Mouse (Mus musculus) limb, embryonic 12.5 days (tissue): ENCODE results near the gene Trim37. TPM values are rescaled to one million over a fixed set of nuclear protein-coding genes. Genes with fewer than 3 reads are reported as not detected.
"Not testable (repeated sequence)": the region's sequence is repeated elsewhere in the genome, so short reads cannot be mapped to it uniquely, and the experiment has no call there.

Experiments used
- ATAC-seq: fragments of 200-750 bp; cut with Nextera tagmentation; 2 replicates; pipeline ENCODE4 v1.8.0; 2017; ENCODE audit warnings: low read depth, moderate TSS enrichment; ENCODE audit not compliant: insufficient number of reproducible peaks, insufficient read depth, low FRiP score, low TSS enrichment
- H3K27ac ChIP-seq: fragments of 300-500 bp; sonication (generic); 2 replicates; pipeline ENCODE4 v1.5.1; 2016; ENCODE audit warnings: mild to moderate bottlenecking, moderate library complexity
- H3K27me3 ChIP-seq: fragments of 300-500 bp; sonication (generic); 2 replicates; pipeline ENCODE4 v1.6.1; 2016; ENCODE audit warnings: mild to moderate bottlenecking, moderate library complexity
- H3K36me3 ChIP-seq: fragments of 300-500 bp; sonication (generic); 2 replicates; pipeline ENCODE4 v1.6.1; 2016; ENCODE audit warnings: mild to moderate bottlenecking, moderate library complexity
- H3K4me1 ChIP-seq: fragments of 300-500 bp; sonication (generic); replicated peaks from 2 replicates; pipeline ENCODE4 v1.6.1; 2016
- H3K4me2 ChIP-seq: fragments of 300-500 bp; sonication (generic); 2 replicates; pipeline ENCODE4 v1.6.1; 2016; ENCODE audit warnings: mild to moderate bottlenecking, moderate library complexity
- H3K4me3 ChIP-seq: fragments of 300-500 bp; sonication (generic); replicated peaks from 2 replicates; pipeline ENCODE4 v1.5.1; 2016; ENCODE audit warnings: mild to moderate bottlenecking
- H3K9ac ChIP-seq: fragments of 300-500 bp; sonication (generic); replicated peaks from 2 replicates; pipeline ENCODE4 v1.6.1; 2016; ENCODE audit warnings: mild to moderate bottlenecking, moderate library complexity
- H3K9me3 ChIP-seq: fragments of 300-500 bp; sonication (generic); 2 replicates; pipeline ENCODE4 v1.6.1; 2016; ENCODE audit warnings: mild to moderate bottlenecking, moderate library complexity
- WGBS: fragments of 180-500 bp; shearing (Covaris S2); methylation state at CpG from one replicate; pipeline ENCODE4 v1.1.7; 2016; 5-methylcytosine and 5-hydroxymethylcytosine counted together
- polyA plus RNA-seq: library from polyadenylated mRNA; unstranded; fragments of >200 nt; fragmentation: Nextera tagmentation; extraction: Ambion mirVana; gene quantifications from 2 replicates; pipeline ENCODE4 v1.2.1, GENCODE M21; 2016

Gene Trim37
- polyA plus RNA-seq, 1 experiment from 2014 or later, result 35.1 TPM

DNA sequence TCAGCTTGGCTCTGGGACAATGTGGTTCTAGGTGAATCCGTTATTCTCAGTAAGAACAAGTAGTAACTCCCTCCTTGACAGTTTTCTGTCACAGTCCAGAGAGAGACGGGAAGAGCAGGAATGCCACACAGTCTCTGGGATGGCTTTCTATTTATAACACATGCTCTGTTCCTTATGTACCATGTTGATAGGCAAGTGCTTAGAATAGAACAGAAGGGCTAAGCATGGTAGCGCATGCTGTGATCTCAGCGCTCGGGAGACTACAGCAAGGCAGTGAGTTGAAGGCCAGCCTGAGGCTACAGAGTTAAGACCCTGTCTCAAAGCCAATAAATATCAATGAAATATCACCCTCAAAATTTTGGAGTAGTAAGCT, 120.6 kb downstream of the Trim37 start:
- no peaks in the 10 kb centered on the region for H3K36me3 ChIP-seq
- no peak overlapping the region for H3K27ac ChIP-seq
- H3K9me3 ChIP-seq, result no peaks in the 10 kb centered on the region
- H3K4me1 ChIP-seq, result peaks cover 14% of the 10 kb centered on the region
- H3K4me3 ChIP-seq, result no peak overlapping the region
- 79% methylated on average over 5 of the region's 5 CpGs for WGBS
- no peak for ATAC-seq
- no peak overlapping the region for H3K4me2 ChIP-seq
- peaks cover 38% of the 10 kb centered on the region for H3K27me3 ChIP-seq
- H3K9ac ChIP-seq, result no peak overlapping the region

DNA sequence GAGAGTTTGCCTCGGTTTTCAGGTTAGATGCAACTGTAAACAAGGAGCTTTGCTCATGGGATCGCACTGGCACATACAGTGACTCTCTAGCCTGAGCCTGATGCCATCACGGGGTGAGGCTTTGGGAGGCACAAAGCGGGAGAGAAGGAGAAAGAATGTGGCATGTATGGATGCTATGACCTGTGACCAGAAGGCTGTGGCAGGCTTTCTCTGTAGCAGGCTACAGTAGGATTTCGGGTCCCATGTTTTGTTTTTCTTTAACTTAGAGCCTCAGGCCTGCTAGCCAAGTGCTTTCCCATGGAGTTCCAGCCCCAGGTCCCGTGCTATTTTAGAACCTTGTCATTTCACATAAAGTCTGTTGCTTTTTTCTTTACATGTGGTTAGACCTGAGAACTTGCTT, 123.3 kb downstream of the Trim37 start:
- no peaks in the 10 kb centered on the region for H3K36me3 ChIP-seq
- 83% methylated on average over 6 of the region's 6 CpGs for WGBS
- H3K27ac ChIP-seq, result no peak overlapping the region
- ATAC-seq, result no peak
- H3K4me3 ChIP-seq, result no peak overlapping the region
- no peak overlapping the region for H3K9ac ChIP-seq
- peaks cover 14% of the 10 kb centered on the region for H3K4me1 ChIP-seq
- H3K4me2 ChIP-seq, result no peak overlapping the region
- H3K9me3 ChIP-seq, result no peaks in the 10 kb centered on the region
- peaks cover 30% of the 10 kb centered on the region for H3K27me3 ChIP-seq

DNA sequence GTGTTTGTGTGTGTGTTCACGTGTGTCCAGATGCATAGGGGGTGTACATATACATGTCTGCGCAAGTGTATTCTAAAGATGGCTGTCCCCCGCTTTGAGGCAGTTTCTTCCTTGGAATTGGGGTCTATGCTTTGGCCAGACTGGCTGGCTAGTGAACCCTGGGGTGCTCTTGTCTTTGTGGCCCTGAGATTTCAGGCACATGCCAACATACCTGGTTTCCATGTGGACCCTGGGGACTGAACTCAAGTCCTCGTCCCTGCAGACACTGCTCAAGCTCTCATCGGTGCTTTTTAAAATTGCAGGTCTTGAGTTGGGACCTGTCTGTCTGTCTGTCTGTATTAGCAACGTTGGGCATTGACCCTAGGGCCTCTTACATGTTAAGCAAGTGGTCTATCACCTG, 126.4 kb downstream of the Trim37 start:
- no peak overlapping the region for H3K9ac ChIP-seq
- no peak for ATAC-seq
- H3K36me3 ChIP-seq, result no peaks in the 10 kb centered on the region
- no peak overlapping the region for H3K27ac ChIP-seq
- 87% methylated on average over 6 of the region's 6 CpGs for WGBS
- H3K9me3 ChIP-seq, result no peaks in the 10 kb centered on the region
- no peak overlapping the region for H3K4me2 ChIP-seq
- no peaks in the 10 kb centered on the region for H3K4me1 ChIP-seq
- H3K27me3 ChIP-seq, result peaks cover 17% of the 10 kb centered on the region
- no peak overlapping the region for H3K4me3 ChIP-seq

DNA sequence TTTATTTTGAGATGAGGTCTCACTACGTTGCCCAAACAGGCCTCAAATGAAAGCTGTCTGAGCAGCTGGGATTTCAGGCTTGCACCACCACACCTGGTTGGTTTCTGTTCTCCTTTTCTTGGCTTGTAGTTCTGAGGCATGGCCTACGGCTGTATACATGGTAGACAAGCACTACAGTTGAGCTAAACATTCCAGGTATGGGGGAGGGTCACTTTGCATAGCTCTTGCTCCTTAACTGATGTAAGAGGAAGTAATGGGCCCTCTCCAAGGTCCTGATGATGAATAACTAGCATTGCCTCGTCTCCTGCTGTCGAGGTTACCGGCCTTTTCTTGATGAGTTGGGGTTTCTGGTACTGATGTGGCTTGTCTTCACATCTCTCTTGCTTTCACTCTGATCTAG, 127.3 kb downstream of the Trim37 start:
- WGBS, result 60% methylated on average over 5 of the region's 5 CpGs
- Histone ChIP-seq H3K36me3 (no peaks in the 10 kb centered on the region), H3K4me1 (no peaks in the 10 kb centered on the region), H3K9ac (no peak overlapping the region), H3K9me3 (no peaks in the 10 kb centered on the region), H3K4me2 (no peak overlapping the region), H3K27ac (no peak overlapping the region), H3K27me3 (peaks cover 13% of the 10 kb centered on the region), H3K4me3 (no peak overlapping the region)
- ATAC-seq, result no peak

DNA sequence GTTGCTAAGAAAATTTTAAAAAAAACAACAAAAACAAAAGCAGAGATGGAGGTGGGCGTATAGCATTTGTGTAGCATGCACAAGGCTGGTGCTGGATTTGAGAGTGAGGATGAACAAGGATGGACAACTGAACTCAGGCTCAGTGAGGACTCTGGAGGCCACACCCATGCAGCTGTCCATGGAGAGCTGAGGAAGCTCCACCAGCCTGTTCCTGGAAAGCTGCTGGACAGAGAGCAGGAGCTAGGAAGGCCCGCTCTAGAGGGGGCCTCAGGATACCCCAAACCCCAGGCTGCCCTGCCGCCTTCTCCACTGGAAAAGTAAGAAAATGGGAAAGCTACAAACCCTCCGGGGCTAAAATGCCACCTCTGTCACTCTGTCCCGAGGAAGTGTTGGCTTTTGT, 130.4 kb downstream of the Trim37 start:
- no peak overlapping the region for H3K4me3 ChIP-seq
- no peak overlapping the region for H3K27ac ChIP-seq
- peaks cover under 1% of the 10 kb centered on the region; the same call in 1 of the 2 replicates for H3K27me3 ChIP-seq
- H3K9me3 ChIP-seq, result no peaks in the 10 kb centered on the region
- no peak for ATAC-seq
- no peaks in the 10 kb centered on the region for H3K4me1 ChIP-seq
- 91% methylated on average over 5 of the region's 5 CpGs for whole genome bisulfite sequencing
- H3K4me2 ChIP-seq, result no peak overlapping the region
- no peaks in the 10 kb centered on the region for H3K36me3 ChIP-seq
- H3K9ac ChIP-seq, result no peak overlapping the region

DNA sequence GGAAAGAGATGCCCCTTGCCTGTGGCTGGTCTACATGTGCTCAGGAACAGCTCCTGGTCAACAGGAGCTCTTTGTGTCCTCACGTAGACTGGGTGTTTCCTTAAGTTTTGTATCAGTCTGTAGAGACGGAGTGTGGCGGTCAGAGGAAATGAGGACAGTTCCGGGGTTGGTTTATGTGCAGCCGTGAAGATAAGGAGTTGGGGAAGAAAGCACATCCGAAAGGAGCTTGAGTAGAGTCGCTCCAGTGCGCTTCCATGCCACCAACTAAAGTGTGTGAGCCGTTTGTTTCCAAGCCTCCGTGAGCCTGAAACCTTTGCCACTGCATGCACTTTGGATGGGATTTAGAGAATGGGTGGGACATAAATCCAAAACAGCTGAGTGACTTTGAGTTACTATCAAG, 132.9 kb downstream of the Trim37 start:
- no peaks in the 10 kb centered on the region for H3K36me3 ChIP-seq
- peaks cover 7% of the 10 kb centered on the region; the same call in 1 of the 2 replicates for H3K27me3 ChIP-seq
- no peak for ATAC-seq
- H3K4me3 ChIP-seq, result no peak overlapping the region
- H3K9me3 ChIP-seq, result no peaks in the 10 kb centered on the region
- H3K9ac ChIP-seq, result no peak overlapping the region
- no peak overlapping the region for H3K27ac ChIP-seq
- H3K4me1 ChIP-seq, result peaks cover 13% of the 10 kb centered on the region; the same call in 1 of the 2 replicates
- no peak overlapping the region for H3K4me2 ChIP-seq
- 85% methylated on average over 10 of the region's 10 CpGs for WGBS

DNA sequence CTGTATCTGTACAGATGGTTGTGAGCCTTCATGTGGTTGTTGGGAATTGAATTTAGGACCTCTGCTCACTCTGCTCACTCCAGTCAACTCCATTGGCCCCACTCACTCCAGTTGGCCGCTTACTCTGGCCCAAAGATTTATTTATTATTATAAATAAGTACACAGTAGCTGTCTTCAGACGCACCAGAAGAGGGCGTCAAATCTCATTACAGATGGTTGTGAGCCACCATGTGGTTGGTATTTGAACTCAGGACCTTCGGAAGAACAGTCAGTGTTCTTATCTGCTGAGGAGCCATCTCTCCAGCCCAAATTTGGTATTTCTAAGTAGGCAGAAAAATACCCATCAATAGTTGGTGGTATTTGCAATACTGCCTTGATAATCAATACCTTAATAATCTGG, 134.8 kb downstream of the Trim37 start:
- 68% methylated on average over 4 of the region's 4 CpGs for WGBS
- H3K27me3 ChIP-seq, ATAC-seq, H3K27ac ChIP-seq, H3K4me2 ChIP-seq, H3K36me3 ChIP-seq, H3K4me3 ChIP-seq, H3K9me3 ChIP-seq, H3K9ac ChIP-seq: not testable (repeated sequence)
- H3K4me1 ChIP-seq, result peaks cover 14% of the 10 kb centered on the region; the same call in 1 of the 2 replicates

DNA sequence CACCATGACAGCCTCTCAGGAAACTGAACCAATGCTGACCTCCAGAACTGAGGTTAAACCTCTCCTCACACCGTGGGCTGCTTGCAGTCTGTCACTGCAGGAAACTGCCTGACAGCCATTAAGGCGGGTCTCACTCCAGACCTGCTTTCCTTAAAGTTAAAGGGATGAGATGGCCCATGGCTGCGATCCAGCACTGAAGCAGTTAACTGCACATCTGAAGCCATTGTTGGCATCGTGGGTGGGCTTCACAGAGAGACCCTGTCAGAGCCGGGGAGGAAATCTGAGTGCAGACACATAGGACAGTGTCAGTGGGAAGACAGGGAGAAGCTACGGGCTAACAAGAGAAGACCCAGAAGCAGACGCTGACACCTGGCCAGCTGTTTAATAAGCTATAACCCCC, 137.1 kb downstream of the Trim37 start:
- Histone ChIP-seq H3K27me3 (peaks cover 7% of the 10 kb centered on the region; the same call in 1 of the 2 replicates), H3K4me2 (no peak overlapping the region), H3K27ac (no peak overlapping the region), H3K36me3 (no peaks in the 10 kb centered on the region), H3K9me3 (no peaks in the 10 kb centered on the region), H3K9ac (no peak overlapping the region), H3K4me3 (no peak overlapping the region), H3K4me1 (peaks cover 14% of the 10 kb centered on the region; the same call in 1 of the 2 replicates)
- ATAC-seq, result no peak
- 14% methylated on average over 7 of the region's 7 CpGs for WGBS

DNA sequence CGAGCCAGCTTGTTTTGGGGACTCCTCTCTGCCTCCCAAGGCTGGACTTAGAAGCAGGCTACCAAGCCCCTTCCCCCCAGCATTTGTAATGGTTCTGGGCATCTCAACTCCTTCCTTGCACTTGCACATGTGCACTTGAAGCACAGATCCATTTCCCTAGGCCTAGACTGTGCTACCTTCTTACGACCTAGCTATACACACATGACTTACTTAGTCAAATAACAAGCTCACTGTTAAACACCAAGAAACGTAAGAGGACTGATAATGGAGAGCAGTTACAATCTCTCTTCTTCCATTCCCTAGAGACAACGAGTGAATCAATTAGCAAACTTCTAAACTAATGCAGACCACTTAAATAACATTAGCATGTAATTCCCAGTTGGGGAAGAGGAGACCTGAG, 139.4 kb downstream of the Trim37 start:
- H3K27ac ChIP-seq, result no peak overlapping the region
- no peaks in the 10 kb centered on the region for H3K36me3 ChIP-seq
- H3K4me2 ChIP-seq, result no peak overlapping the region
- H3K27me3 ChIP-seq, result peaks cover 7% of the 10 kb centered on the region; the same call in 1 of the 2 replicates
- H3K4me1 ChIP-seq, result peaks cover 16% of the 10 kb centered on the region; the same call in 1 of the 2 replicates
- no peak overlapping the region for H3K9ac ChIP-seq
- ATAC-seq, result no peak
- WGBS, result 65% methylated on average over 4 of the region's 4 CpGs
- no peak overlapping the region for H3K4me3 ChIP-seq
- H3K9me3 ChIP-seq, result no peaks in the 10 kb centered on the region

DNA sequence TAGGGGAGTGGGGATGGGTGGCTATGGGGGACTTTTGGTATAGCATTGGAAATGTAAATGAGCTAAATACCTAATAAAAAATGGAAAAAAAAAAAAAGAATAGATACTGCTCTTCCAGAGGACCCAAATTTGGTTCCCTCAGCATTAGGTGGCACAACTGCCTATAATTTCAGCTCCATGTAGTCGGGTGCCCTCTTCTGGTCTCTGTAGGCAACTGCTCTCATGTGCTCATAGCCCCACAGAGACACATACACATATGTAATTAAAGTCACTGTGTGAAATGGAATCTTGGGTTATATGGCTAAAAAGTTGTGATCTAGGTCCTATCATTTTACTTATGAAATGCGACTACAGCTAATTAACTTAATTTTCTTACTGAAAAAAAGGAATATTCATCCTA, 141.9 kb downstream of the Trim37 start:
- Histone ChIP-seq H3K4me3 (no peak overlapping the region), H3K9me3 (no peaks in the 10 kb centered on the region), H3K4me2 (no peak overlapping the region), H3K36me3 (no peaks in the 10 kb centered on the region), H3K9ac (no peak overlapping the region), H3K4me1 (peaks cover 13% of the 10 kb centered on the region; the same call in 1 of the 2 replicates), H3K27ac (no peak overlapping the region), H3K27me3 (no peaks in the 10 kb centered on the region)
- 79% methylated on average over 2 of the region's 2 CpGs for WGBS
- no peak for ATAC-seq
